Mouse (Mus musculus) stomach, embryonic 14.5 days (tissue): Measurements from ENCODE around the gene Stk38l. TPM values are rescaled to one million over a fixed set of nuclear protein-coding genes. Genes with fewer than 3 reads are reported as not detected.
"Not testable (repeated sequence)": the region's sequence is repeated elsewhere in the genome, so short reads cannot be mapped to it uniquely, and the experiment has no call there.

Source experiments
- ATAC-seq: fragments of 200-750 bp; cut with Nextera tagmentation; 2 replicates; pipeline ENCODE4 v1.8.0; 2017; ENCODE audit warnings: low read depth, moderate TSS enrichment; ENCODE audit not compliant: insufficient number of reproducible peaks, insufficient read depth, low FRiP score
- H3K27ac ChIP-seq: fragments of 300-500 bp; sonication (generic); 2 replicates; pipeline ENCODE4 v1.5.1; 2014; ENCODE audit warnings: mild to moderate bottlenecking, low read length, moderate library complexity, mixed read lengths
- H3K27me3 ChIP-seq: fragments of 300-500 bp; sonication (generic); 2 replicates; pipeline ENCODE4 v1.6.1; 2014; ENCODE audit warnings: low read length, control low read depth, mixed read lengths; ENCODE audit not compliant: control insufficient read depth, insufficient read depth
- H3K36me3 ChIP-seq: fragments of 300-500 bp; sonication (generic); 2 replicates; pipeline ENCODE4 v1.6.1; 2014; ENCODE audit warnings: mild to moderate bottlenecking, control low read depth, low read length, moderate library complexity, mixed read lengths; ENCODE audit not compliant: control insufficient read depth, insufficient read depth
- H3K4me1 ChIP-seq: fragments of 300-500 bp; sonication (generic); 2 replicates; pipeline ENCODE4 v1.6.1; 2014; ENCODE audit warnings: low read length, control low read depth, mixed read lengths; ENCODE audit not compliant: control insufficient read depth, insufficient read depth
- H3K4me2 ChIP-seq: fragments of 300-500 bp; sonication (generic); replicated peaks from 2 replicates; pipeline ENCODE4 v1.6.1; 2014; ENCODE audit warnings: low read depth, low read length, control low read depth
- H3K4me3 ChIP-seq: fragments of 300-500 bp; sonication (generic); 2 replicates; pipeline ENCODE4 v1.5.1; 2014; ENCODE audit warnings: low read depth, low read length, control low read depth
- H3K9ac ChIP-seq: fragments of 300-500 bp; sonication (generic); replicated peaks from 2 replicates; pipeline ENCODE4 v1.6.1; 2014; ENCODE audit warnings: low read depth, mild to moderate bottlenecking, control low read depth, low read length, moderate library complexity, mixed read lengths
- H3K9me3 ChIP-seq: fragments of 300-500 bp; sonication (generic); 2 replicates; pipeline ENCODE4 v1.6.1; 2016; ENCODE audit warnings: low read depth, low read length, control low read depth; ENCODE audit not compliant: control insufficient read depth
- WGBS: fragments of 180-500 bp; shearing (Covaris S2); extraction: QIAGEN DNeasy Blood & Tissue Kit; methylation state at CpG from one replicate; pipeline ENCODE4 v1.1.7; 2014; 5-methylcytosine and 5-hydroxymethylcytosine counted together
- polyA plus RNA-seq: library from polyadenylated mRNA; unstranded; fragments of >200 nt; fragmentation: Nextera tagmentation; extraction: Ambion mirVana; gene quantifications from 2 replicates; pipeline ENCODE4 v1.2.1, GENCODE M21; 2014

The Stk38l gene
- polyA plus RNA-seq, 1 experiment from 2014 or later = 25.0 TPM

DNA sequence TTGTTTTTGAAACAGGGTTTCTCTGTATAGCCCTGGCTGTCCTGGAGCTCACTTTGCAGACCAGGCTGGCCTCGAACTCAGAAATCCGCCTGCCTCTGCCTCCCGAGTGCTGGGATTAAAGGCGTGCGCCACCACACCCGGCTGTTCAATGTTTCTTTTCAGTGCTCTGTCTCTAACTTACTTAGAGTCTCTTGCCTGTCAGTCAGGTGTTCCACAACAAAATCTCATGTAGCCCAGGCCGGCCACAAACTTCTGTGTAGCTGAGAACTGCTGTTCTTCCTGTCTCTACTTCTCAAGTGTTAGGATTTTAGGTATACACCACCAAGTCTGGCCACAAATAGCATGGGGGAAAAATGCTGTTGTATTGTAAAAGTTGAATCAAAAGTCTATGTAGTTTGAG, 19.5 kb downstream of the Stk38l start:
- 95% methylated on average over 7 of the region's 7 CpGs for WGBS
- not testable (repeated sequence) for H3K4me1 ChIP-seq, H3K9ac ChIP-seq, H3K4me2 ChIP-seq, H3K27ac ChIP-seq, H3K27me3 ChIP-seq, H3K9me3 ChIP-seq, H3K36me3 ChIP-seq, H3K4me3 ChIP-seq, ATAC-seq

DNA sequence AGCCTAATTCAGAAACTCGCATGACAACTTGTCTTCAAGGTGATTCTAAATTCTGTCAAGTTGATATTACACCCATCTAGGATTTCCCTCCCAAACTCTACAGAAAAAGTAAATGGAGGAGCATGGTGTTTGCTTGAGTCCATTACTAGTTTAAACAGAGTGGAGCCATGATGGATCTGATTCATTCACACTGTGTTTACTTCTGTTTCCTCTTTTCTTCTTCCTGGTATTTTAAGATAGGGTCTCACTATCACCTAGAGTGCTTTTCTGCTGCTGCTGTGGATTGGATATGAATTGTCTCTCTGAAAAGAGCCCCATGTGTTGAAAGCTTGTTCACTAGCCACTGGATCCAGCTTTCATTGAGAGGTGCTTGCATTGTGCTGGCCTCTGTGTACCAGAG, 20.4 kb downstream of the Stk38l start:
- Histone ChIP-seq H3K4me1 (no peaks in the 10 kb centered on the region), H3K4me2 (no peak overlapping the region), H3K27ac (no peak overlapping the region), H3K9ac (no peak overlapping the region), H3K36me3 (no peaks in the 10 kb centered on the region), H3K4me3 (no peak overlapping the region), H3K9me3 (no peaks in the 10 kb centered on the region), H3K27me3 (no peaks in the 10 kb centered on the region)
- no peak for ATAC-seq
- WGBS = 58% methylated on average over 1 of the region's 1 CpGs

DNA sequence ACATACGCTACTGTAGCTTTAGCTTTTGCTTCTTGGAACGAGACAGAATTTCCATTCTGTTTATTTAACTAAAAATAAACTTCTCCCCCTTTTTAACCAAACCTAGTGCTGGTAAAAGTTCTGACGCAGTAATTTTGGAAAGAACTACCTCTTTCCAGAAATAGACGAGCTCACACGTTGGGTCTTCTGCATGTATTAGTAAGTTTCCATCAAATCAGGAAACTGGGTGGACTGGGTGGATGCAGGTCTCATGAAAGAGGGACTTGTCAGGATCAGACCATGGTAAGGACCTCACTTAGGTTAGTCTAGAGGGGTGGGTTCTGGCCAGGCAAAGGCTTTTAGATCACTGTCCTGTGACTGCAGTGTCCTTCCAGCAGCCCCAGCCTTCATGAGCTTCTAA, 21.8 kb downstream of the Stk38l start:
- no peak overlapping the region for H3K4me3 ChIP-seq
- no peak overlapping the region for H3K27ac ChIP-seq
- H3K27me3 ChIP-seq = no peaks in the 10 kb centered on the region
- no peaks in the 10 kb centered on the region for H3K4me1 ChIP-seq
- no peaks in the 10 kb centered on the region for H3K9me3 ChIP-seq
- H3K36me3 ChIP-seq = no peaks in the 10 kb centered on the region
- ATAC-seq = no peak
- 50% methylated on average over 5 of the region's 5 CpGs for WGBS
- no peak overlapping the region for H3K4me2 ChIP-seq
- no peak overlapping the region for H3K9ac ChIP-seq

DNA sequence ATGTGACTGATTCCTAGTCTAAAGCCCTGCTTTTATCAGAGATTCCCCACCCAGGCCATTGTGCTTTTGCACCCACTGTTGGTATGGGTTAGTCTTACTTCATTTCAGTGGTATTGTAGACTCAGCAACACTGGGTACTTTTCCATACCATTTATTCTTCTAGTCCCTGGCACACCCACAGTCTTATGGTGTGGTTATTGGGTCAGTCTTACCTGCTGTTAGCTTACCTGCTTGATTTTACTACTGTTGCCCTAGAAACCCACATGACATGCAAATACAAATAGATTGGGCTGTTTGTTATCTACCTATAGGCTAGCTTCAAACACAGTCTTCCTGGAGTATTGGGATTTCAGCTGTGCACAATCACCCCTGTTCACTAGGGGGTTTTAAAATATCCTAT, 22.3 kb downstream of the Stk38l start:
- ATAC-seq = no peak
- no peaks in the 10 kb centered on the region for H3K9me3 ChIP-seq
- no peaks in the 10 kb centered on the region for H3K4me1 ChIP-seq
- H3K27ac ChIP-seq = no peak overlapping the region
- H3K27me3 ChIP-seq = no peaks in the 10 kb centered on the region
- H3K4me3 ChIP-seq = no peak overlapping the region
- H3K9ac ChIP-seq = no peak overlapping the region
- no peak overlapping the region for H3K4me2 ChIP-seq
- no peaks in the 10 kb centered on the region for H3K36me3 ChIP-seq

DNA sequence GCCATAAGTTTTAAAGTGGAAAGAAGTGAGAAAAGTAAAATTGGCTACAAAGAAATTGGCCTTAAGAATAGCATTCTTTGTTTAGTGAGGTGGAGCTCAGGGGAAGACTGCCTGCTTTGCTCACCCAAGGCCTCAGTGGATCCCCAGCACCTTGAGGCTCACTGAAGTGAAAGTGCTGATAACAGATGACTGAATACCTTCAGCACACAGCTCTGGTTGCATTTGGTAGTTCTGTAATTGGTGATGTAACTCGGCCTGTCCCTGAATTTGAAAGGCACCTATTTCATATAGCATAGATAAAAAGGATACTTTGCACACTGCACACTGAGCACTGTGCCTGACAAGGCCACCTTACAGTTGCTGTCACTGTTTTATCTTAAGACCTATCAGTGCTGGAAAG, 23.5 kb downstream of the Stk38l start:
- Histone ChIP-seq H3K27me3 (no peaks in the 10 kb centered on the region), H3K4me1 (no peaks in the 10 kb centered on the region), H3K9ac (no peak overlapping the region), H3K4me3 (no peak overlapping the region), H3K27ac (no peak overlapping the region), H3K4me2 (no peak overlapping the region), H3K36me3 (no peaks in the 10 kb centered on the region), H3K9me3 (no peaks in the 10 kb centered on the region)
- no peak for ATAC-seq
- WGBS = 84% methylated on average over 1 of the region's 1 CpGs

DNA sequence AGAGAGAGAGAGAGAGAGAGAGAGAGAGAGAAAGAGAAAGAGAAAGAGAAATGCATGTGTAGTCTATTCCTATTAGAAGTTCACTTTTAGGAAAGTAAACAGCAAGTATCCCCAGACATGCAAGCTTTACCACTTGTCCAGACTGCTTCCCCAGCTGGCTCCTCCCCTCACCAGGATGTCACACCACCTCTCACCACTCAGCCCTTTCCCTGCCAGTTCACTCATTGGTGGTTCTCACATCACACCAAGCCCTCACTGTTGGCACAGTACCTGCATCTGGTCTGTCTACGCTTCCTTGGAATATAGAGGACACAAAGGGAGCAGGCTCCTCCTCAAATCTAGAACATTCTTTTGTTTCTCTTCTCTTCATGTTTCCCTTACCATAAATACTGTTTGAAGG, 26.9 kb downstream of the Stk38l start:
- Histone ChIP-seq H3K27me3 (no peaks in the 10 kb centered on the region), H3K36me3 (no peaks in the 10 kb centered on the region), H3K4me3 (no peak overlapping the region), H3K9me3 (no peaks in the 10 kb centered on the region), H3K27ac (no peak overlapping the region), H3K4me1 (0 out of 2 replicates have a peak, but pooled peaks cover 6% of the 10 kb centered on the region), H3K9ac (no peak overlapping the region), H3K4me2 (no peak overlapping the region)
- peak; percentile 63; the same call in 1 of the 2 replicates for ATAC-seq
- WGBS = 64% methylated on average over 1 of the region's 1 CpGs

DNA sequence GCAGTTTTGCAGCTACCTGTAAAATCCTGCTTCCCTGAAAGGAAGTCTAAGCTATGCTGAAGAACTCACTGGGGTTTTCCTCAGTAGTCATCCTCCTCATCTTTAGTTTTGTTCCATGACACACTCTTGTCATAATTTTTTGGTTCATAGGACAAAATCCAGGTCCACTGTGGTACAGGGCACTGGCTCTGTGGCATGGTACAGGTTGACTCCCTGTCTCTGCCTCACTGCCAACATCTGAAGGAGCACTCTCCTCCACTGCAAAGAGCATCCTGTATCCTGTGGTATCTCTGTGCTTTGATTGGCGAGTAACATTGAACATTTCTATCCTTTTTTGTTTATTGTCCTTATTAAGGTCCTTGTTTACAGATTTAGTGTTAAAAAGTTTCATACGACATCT, 27.4 kb downstream of the Stk38l start:
- Histone ChIP-seq H3K9me3 (no peaks in the 10 kb centered on the region), H3K4me1 (0 out of 2 replicates have a peak, but pooled peaks cover 6% of the 10 kb centered on the region), H3K4me3 (no peak overlapping the region), H3K9ac (no peak overlapping the region), H3K27me3 (no peaks in the 10 kb centered on the region), H3K4me2 (no peak overlapping the region), H3K36me3 (no peaks in the 10 kb centered on the region), H3K27ac (no peak overlapping the region)
- 87% methylated on average over 2 of the region's 2 CpGs for WGBS
- ATAC-seq = no peak

DNA sequence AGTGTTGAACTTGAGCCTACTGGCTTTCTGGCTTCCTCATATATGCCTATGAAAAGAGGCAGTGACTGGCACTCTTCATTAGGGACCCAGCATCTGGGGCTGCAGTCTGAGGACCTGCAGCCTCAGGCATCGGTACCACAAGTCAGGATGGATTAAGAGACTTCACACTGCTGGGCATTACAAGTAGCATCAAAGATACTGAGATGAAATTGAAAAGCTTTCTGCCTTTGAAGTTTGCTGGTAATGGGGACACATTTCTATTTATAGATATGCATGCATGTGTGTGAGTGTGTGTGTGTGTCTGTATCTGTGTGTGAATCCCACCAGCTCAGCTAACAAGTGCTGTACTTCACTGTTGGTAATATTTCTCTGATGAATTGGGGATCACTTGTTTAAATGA, 27.8 kb downstream of the Stk38l start:
- Histone ChIP-seq H3K27me3 (no peaks in the 10 kb centered on the region), H3K4me2 (no peak overlapping the region), H3K36me3 (no peaks in the 10 kb centered on the region), H3K4me3 (no peak overlapping the region), H3K9ac (no peak overlapping the region), H3K27ac (no peak overlapping the region), H3K4me1 (0 out of 2 replicates have a peak, but pooled peaks cover 6% of the 10 kb centered on the region), H3K9me3 (no peaks in the 10 kb centered on the region)
- WGBS = 65% methylated on average over 1 of the region's 1 CpGs
- no peak for ATAC-seq

DNA sequence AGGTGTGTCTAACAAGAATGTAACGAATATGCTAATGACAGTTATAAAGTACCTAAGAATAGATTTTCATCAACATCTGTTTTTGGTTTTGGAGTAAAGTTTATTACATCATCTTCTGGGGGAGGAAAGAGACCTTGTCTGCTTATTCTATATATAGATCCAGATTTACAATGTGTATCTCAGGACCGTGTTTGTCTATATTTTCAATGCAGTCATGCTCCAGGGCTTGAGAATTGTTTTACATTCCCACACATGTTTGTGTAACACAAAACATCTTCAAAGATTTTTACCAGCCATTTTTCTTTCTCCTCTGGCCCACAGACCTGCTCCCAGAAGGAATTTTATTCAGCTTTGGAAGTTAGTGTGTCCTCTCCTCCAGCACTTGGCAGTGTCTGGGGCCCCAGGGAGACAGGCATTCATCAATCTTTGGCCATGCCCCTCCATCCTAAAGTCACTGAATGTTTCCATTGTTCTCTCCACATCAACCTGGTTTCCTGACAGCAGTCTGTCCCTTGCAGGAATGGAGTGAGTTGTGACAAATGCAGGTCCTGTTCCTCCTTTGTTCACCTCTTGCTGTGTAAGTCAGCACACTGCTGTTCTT, 28.9 kb downstream of the Stk38l start:
- Histone ChIP-seq H3K9ac (no peak overlapping the region), H3K4me3 (no peak overlapping the region), H3K36me3 (no peaks in the 10 kb centered on the region), H3K4me2 (no peak overlapping the region), H3K9me3 (no peaks in the 10 kb centered on the region), H3K27ac (no peak overlapping the region), H3K27me3 (no peaks in the 10 kb centered on the region), H3K4me1 (0 out of 2 replicates have a peak, but pooled peaks cover 6% of the 10 kb centered on the region)
- WGBS = 48% methylated on average over 2 of the region's 2 CpGs
- ATAC-seq = no peak
